Mouse (Mus musculus): ENCODE results near the gene Pdcl3. TPM values are rescaled to one million over a fixed set of nuclear protein-coding genes. Genes with fewer than 3 reads are reported as not detected.

The Pdcl3 gene
- total and polyA plus RNA-seq, 3 experiments, result 55.6 to 120 (median 83.6) TPM

GRCm38 (mm10) chr1:39029176-39029575 lies 43.8 kb downstream of the Pdcl3 start:
- Histone ChIP-seq H3K36me3 (replicated peaks in 1 of 2; ENCODE audit: control insufficient read depth in 1 of 2, insufficient read depth in 1 of 2, low read length in 1 of 2) (no peaks in the 10 kb centered on the region), H3K9me3 (replicated peaks; ENCODE audit: low read length) (no peaks in the 10 kb centered on the region), H3K9ac (ENCODE audit: insufficient read depth, low read depth) (no peak overlapping the region), H3K4me2 (ENCODE audit: insufficient read depth, low read depth, poor library complexity, severe bottlenecking) (no peak overlapping the region), H3K4me1 (ENCODE audit: control insufficient read depth in 1 of 2, insufficient read depth in 2 of 2) (peaks cover 11 to 14% of the 10 kb centered on the region in 2 experiments), H3K79me2 (replicated peaks; ENCODE audit: control insufficient read depth, extremely low read depth, insufficient read depth, poor library complexity, severe bottlenecking) (no peaks in the 10 kb centered on the region), H3K27ac (ENCODE audit: insufficient read depth, low read depth) (no peak overlapping the region), H3K4me3 (replicated peaks in 1 of 3; ENCODE audit: low read depth in 2 of 3, low read length in 2 of 3, poor library complexity in 1 of 3) (no peak overlapping the region), H3K27me3 (replicated peaks) (no peaks in the 10 kb centered on the region)
- in situ Hi-C loops (cut with MboI; ENCODE audit: low pct_ligation_motif_present, low pct_unique_long_range_greater_than_20kb, low sequenced_read_pairs) (no loop called here), dilution Hi-C loops (cut with MboI; ENCODE audit: extremely low pct_ligation_motif_present, extremely low pct_unique_long_range_greater_than_20kb, low sequenced_read_pairs) (no loop called here)
- no peak for DNase-seq (ENCODE audit: extremely low read depth)
- TF ChIP-seq CHD1 (IDR thresholded peaks at IDR 0.05; ENCODE audit: low read depth, low read length), result no peak
- TF ChIP-seq BHLHE40 (IDR thresholded peaks at IDR 0.05; ENCODE audit: low read depth, low read length), result no peak
- TF ChIP-seq ELF1 (IDR thresholded peaks at IDR 0.05; ENCODE audit: low read depth, low read length), result no peak
- TF ChIP-seq GABPA (IDR thresholded peaks at IDR 0.05; ENCODE audit: insufficient replicate concordance, low read depth, low read length), result no peak
- no peak for TF ChIP-seq SIN3A (IDR thresholded peaks at IDR 0.05; ENCODE audit: low read length)
- TF ChIP-seq ZMIZ1 (IDR thresholded peaks at IDR 0.05; ENCODE audit: low read depth, low read length), result no peak
- no peak for TF ChIP-seq USF2 (conservative IDR thresholded peaks at IDR 0.05; ENCODE audit: low read depth, low read length)
- TF ChIP-seq UBTF (IDR thresholded peaks at IDR 0.05; ENCODE audit: low read depth, low read length), result no peak
- no peak for TF ChIP-seq MAFK (IDR thresholded peaks at IDR 0.05; ENCODE audit: insufficient replicate concordance, low read length)
- TF ChIP-seq NRF1 (IDR thresholded peaks at IDR 0.05; ENCODE audit: low read depth, low read length), result no peak
- no peak for TF ChIP-seq SMC3 (IDR thresholded peaks at IDR 0.05; ENCODE audit: low read depth, low read length)
- no peak for TF ChIP-seq ZKSCAN1 (IDR thresholded peaks at IDR 0.05; ENCODE audit: borderline replicate concordance, low read depth, low read length)
- no peak for TF ChIP-seq POLR2AphosphoS2 (IDR thresholded peaks at IDR 0.05; ENCODE audit: low read depth, low read length)
- TF ChIP-seq MEF2A (IDR thresholded peaks at IDR 0.05; ENCODE audit: borderline replicate concordance, low read depth, low read length), result no peak
- no peak for TF ChIP-seq PAX5 (IDR thresholded peaks at IDR 0.05; ENCODE audit: low read length)
- no peak for TF ChIP-seq RAD21 (IDR thresholded peaks at IDR 0.05; ENCODE audit: low read depth, low read length)
- TF ChIP-seq ZNF384 (IDR thresholded peaks at IDR 0.05; ENCODE audit: low read depth, low read length), result no peak
- TF ChIP-seq CTCF (conservative IDR thresholded peaks at IDR 0.05 in 1 of 2, IDR thresholded peaks at IDR 0.05 in 1 of 2; ENCODE audit: low read depth in 2 of 2, low read length in 2 of 2), result no peak
- TF ChIP-seq MXI1 (IDR thresholded peaks at IDR 0.05; ENCODE audit: low read depth, low read length), result no peak
- TF ChIP-seq POLR2A (IDR thresholded peaks at IDR 0.05; ENCODE audit: low read depth, low read length), result no peak

GRCm38 (mm10) chr1:39030108-39030507 lies 44.7 kb downstream of the Pdcl3 start:
- dilution Hi-C loops (cut with MboI; ENCODE audit: extremely low pct_ligation_motif_present, extremely low pct_unique_long_range_greater_than_20kb, low sequenced_read_pairs) (no loop called here), in situ Hi-C loops (cut with MboI; ENCODE audit: low pct_ligation_motif_present, low pct_unique_long_range_greater_than_20kb, low sequenced_read_pairs) (no loop called here)
- no peaks in the 10 kb centered on the region for H3K79me2 ChIP-seq (replicated peaks; ENCODE audit: control insufficient read depth, extremely low read depth, insufficient read depth, poor library complexity, severe bottlenecking)
- DNase-seq (ENCODE audit: extremely low read depth), result no peak
- no peaks in the 10 kb centered on the region for H3K9me3 ChIP-seq (replicated peaks; ENCODE audit: low read length)
- no peaks in the 10 kb centered on the region for H3K36me3 ChIP-seq (replicated peaks in 1 of 2; ENCODE audit: control insufficient read depth in 1 of 2, insufficient read depth in 1 of 2, low read length in 1 of 2)
- no peak overlapping the region for H3K4me3 ChIP-seq (replicated peaks in 1 of 3; ENCODE audit: low read depth in 2 of 3, low read length in 2 of 3, poor library complexity in 1 of 3)
- peaks cover 9 to 11% of the 10 kb centered on the region in 2 experiments for H3K4me1 ChIP-seq (ENCODE audit: control insufficient read depth in 1 of 2, insufficient read depth in 2 of 2)
- TF ChIP-seq KAT2A (IDR thresholded peaks at IDR 0.05; ENCODE audit: insufficient replicate concordance, low read length), result no peak
- no peak for TF ChIP-seq ELF1 (IDR thresholded peaks at IDR 0.05; ENCODE audit: low read depth, low read length)
- TF ChIP-seq POLR2A (IDR thresholded peaks at IDR 0.05; ENCODE audit: low read depth, low read length), result no peak
- TF ChIP-seq MXI1 (IDR thresholded peaks at IDR 0.05; ENCODE audit: low read depth, low read length), result no peak
- TF ChIP-seq USF2 (conservative IDR thresholded peaks at IDR 0.05; ENCODE audit: low read depth, low read length), result no peak
- TF ChIP-seq MAZ (IDR thresholded peaks at IDR 0.05; ENCODE audit: low read depth, low read length), result no peak
- no peak for TF ChIP-seq NRF1 (IDR thresholded peaks at IDR 0.05; ENCODE audit: low read depth, low read length)
- TF ChIP-seq CHD1 (IDR thresholded peaks at IDR 0.05; ENCODE audit: low read depth, low read length), result no peak
- no peak for TF ChIP-seq MYC (IDR thresholded peaks at IDR 0.05; ENCODE audit: low read depth, low read length)
- no peak for TF ChIP-seq CTCF (conservative IDR thresholded peaks at IDR 0.05 in 1 of 2, IDR thresholded peaks at IDR 0.05 in 1 of 2; ENCODE audit: low read depth in 2 of 2, low read length in 2 of 2)
- TF ChIP-seq EP300 (IDR thresholded peaks at IDR 0.05; ENCODE audit: low read length), result no peak
- TF ChIP-seq USF1 (IDR thresholded peaks at IDR 0.05; ENCODE audit: low read depth, low read length), result no peak
- no peak overlapping the region for H3K4me2 ChIP-seq (ENCODE audit: insufficient read depth, low read depth, poor library complexity, severe bottlenecking)
- H3K27ac ChIP-seq (ENCODE audit: insufficient read depth, low read depth), result no peak overlapping the region
- no peak overlapping the region for H3K9ac ChIP-seq (ENCODE audit: insufficient read depth, low read depth)
- no peaks in the 10 kb centered on the region for H3K27me3 ChIP-seq (replicated peaks)
